Mouse (Mus musculus): ENCODE results near the gene Lcp2.

DNA sequence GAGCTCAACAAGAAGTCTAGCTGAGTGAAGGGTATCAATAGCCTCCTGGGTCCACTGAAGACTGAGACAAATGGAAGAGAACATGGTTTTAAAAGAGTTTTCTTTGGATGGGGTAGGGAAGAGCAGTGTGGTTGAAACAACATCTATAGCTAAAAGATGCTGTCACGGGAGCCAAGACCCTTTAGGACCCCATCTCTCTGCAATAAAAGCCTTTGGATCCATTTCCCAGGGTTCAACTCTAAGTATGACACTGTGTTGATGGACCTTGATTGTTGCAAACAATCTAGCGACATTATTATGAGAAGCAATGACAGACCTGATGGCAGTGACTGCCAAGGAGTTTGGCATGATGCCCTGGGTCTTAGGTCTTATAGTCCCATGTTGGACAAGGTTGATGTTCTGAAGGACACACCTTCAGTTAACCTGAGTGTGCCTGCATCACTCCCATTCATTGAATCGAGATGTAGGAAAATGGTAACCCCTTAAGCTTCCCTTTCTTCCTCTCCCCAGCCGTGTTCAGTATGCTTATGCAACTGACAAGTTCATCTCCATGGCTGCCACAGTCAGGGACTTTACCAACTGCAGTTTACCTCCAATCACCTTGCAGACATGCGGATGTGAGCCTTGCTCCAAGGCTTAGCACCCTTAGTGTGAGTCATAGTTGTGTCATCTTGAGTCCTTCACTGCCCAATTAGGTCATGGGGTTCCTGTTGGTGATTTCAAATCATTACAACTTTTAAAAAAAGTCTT is 10.6 kb upstream of the Lcp2 start:
- TF ChIP-seq CTCF (IDR thresholded peaks at IDR 0.05; ENCODE audit: low read depth) (no peak), EP300 (optimal IDR thresholded peaks at IDR 0.05) (no peak)
